Mouse (Mus musculus) lung, postnatal 0 days (tissue): Measurements from ENCODE around the gene Klhdc9. TPM values are rescaled to one million over a fixed set of nuclear protein-coding genes. Genes with fewer than 3 reads are reported as not detected.
"Not testable (repeated sequence)": the region's sequence is repeated elsewhere in the genome, so short reads cannot be mapped to it uniquely, and the experiment has no call there.

ENCODE experiments used
- ATAC-seq: fragments of 200-750 bp; cut with Nextera tagmentation; 2 replicates; pipeline ENCODE4 v1.8.0; 2017; ENCODE audit warnings: moderate library complexity
- DNase-seq: peaks from one replicate; pipeline ENCODE4 v3.0.0-alpha.2; 2016; ENCODE audit warnings: low spot score
- H3K27ac ChIP-seq: fragments of 300-500 bp; sonication (generic); 2 replicates; pipeline ENCODE4 v1.5.1; 2014; ENCODE audit warnings: antibody characterized with exemption, mild to moderate bottlenecking, low read length, mixed read lengths
- H3K27me3 ChIP-seq: fragments of 300-500 bp; sonication (generic); replicated peaks from 2 replicates; pipeline ENCODE4 v1.6.1; 2014; ENCODE audit warnings: low read length, mixed read lengths; ENCODE audit not compliant: insufficient read depth
- H3K36me3 ChIP-seq: fragments of 300-500 bp; sonication (generic); 2 replicates; pipeline ENCODE4 v1.6.1; 2014; ENCODE audit warnings: low read length, mixed read lengths; ENCODE audit not compliant: insufficient read depth
- H3K4me1 ChIP-seq: fragments of 300-500 bp; sonication (generic); 2 replicates; pipeline ENCODE4 v1.6.1; 2014; ENCODE audit warnings: antibody characterized with exemption, low read depth, low read length, mixed read lengths; ENCODE audit not compliant: insufficient read depth
- H3K4me2 ChIP-seq: fragments of 300-500 bp; sonication (generic); replicated peaks from 2 replicates; pipeline ENCODE4 v1.6.1; 2014; ENCODE audit warnings: low read depth, mild to moderate bottlenecking, low read length, moderate library complexity, mixed read lengths
- H3K4me3 ChIP-seq: fragments of 300-500 bp; sonication (generic); 2 replicates; pipeline ENCODE4 v1.5.1; 2014; ENCODE audit warnings: low read depth, low read length
- H3K9ac ChIP-seq: fragments of 300-500 bp; sonication (generic); replicated peaks from 2 replicates; pipeline ENCODE4 v1.6.1; 2014; ENCODE audit warnings: low read depth, mild to moderate bottlenecking
- H3K9me3 ChIP-seq: fragments of 300-500 bp; sonication (generic); 2 replicates; pipeline ENCODE4 v1.6.1; 2016; ENCODE audit warnings: low read length, mixed read lengths
- CTCF ChIP-seq: IDR thresholded peaks from 2 replicates; pipeline ENCODE4 v1.5.1; 2016; ENCODE audit warnings: antibody characterized with exemption, mild to moderate bottlenecking
- EP300 ChIP-seq: IDR thresholded peaks from 2 replicates; pipeline ENCODE4 v1.6.1; 2016; ENCODE audit warnings: antibody characterized with exemption, mild to moderate bottlenecking, control low read depth
- WGBS: fragments of 180-500 bp; shearing (Covaris S2); extraction: QIAGEN DNeasy Blood & Tissue Kit; methylation state at CpG from one replicate; pipeline ENCODE4 v1.1.7; 2014; 5-methylcytosine and 5-hydroxymethylcytosine counted together
- polyA plus RNA-seq: library from polyadenylated mRNA; unstranded; fragments of >200 nt; fragmentation: Nextera tagmentation; extraction: Ambion mirVana; gene quantifications from 2 replicates; pipeline ENCODE4 v1.2.1, GENCODE M21; 2015

The Klhdc9 gene
- polyA plus RNA-seq, 1 experiment from 2014 or later: 4.0 TPM

- H3K36me3 ChIP-seq: peaks cover 37% of the 10 kb centered on the region
- no peak overlapping the region for H3K9ac ChIP-seq
- H3K27ac ChIP-seq: no peak overlapping the region
- ATAC-seq (peak; percentile 20), DNase-seq (peak; percentile 72)
- H3K4me2 ChIP-seq: no peak overlapping the region
- 79% methylated on average over 16 of the region's 16 CpGs for WGBS
- TF ChIP-seq CTCF (no peak), EP300 (no peak)
- peaks cover 17% of the 10 kb centered on the region; the same call in 1 of the 2 replicates for H3K4me1 ChIP-seq
- H3K27me3 ChIP-seq: no peaks in the 10 kb centered on the region
- peaks cover 5% of the 10 kb centered on the region; the same call in 1 of the 2 replicates for H3K9me3 ChIP-seq
- no peak overlapping the region for H3K4me3 ChIP-seq
Measured at GRCm38 (mm10) chr1:171342262-171343207, 18.1 kb downstream of the Klhdc9 start.

- Histone ChIP-seq H3K9me3 (no peaks in the 10 kb centered on the region), H3K36me3 (no peaks in the 10 kb centered on the region), H3K27ac (peak overlapping the region; percentile 99), H3K27me3 (no peaks in the 10 kb centered on the region), H3K4me2 (peak overlapping the region; percentile 75), H3K9ac (peak overlapping the region; percentile 90), H3K4me3 (peak overlapping the region; percentile 67), H3K4me1 (peaks cover 7% of the 10 kb centered on the region; the same call in 1 of the 2 replicates)
- 2% methylated on average over 4 of the region's 4 CpGs for WGBS
- DNase-seq: no peak
- no peak for ATAC-seq
- no peak for TF ChIP-seq EP300
Measured at GRCm38 (mm10) chr1:171330216-171330560, 30.4 kb downstream of the Klhdc9 start.

DNA sequence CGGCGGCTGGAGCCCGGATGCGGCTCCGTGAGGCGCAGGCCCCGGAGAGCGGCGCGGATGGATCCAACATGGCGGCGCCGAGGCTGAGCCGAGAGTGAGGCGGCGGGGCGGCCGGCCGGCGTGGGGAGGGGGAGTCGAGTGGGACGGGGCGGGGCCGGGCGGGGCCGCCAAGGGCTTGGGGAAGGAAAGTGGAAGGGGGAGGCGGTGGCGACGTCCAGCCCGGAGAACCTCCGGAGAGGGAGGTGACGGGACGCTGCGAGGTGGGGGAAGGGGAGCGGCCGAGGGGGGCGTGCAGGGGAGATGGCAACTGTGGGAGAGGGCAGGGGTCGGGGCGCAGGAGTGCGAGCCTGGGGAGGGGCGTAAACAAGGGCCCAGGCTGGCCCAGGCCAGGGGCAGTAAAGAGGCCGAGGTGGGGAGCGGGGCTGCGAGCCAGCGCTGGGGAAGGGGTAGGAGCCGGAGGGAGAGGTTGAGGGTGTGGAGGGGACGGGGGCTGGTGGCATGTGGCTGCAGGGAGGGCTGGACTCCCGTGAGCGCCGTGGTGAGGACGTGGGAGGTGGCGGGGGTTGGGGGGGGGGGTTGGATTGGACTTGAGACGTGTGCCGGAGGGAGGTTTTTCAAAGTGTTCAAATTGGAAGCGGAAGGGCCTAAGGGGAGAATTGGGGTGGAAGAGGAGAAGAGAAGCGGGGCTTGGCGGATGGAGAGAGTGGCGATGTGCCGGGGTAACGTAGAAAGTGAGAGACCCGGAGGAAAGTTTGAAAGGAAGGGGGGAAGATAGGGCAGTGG is 31.0 kb downstream of the Klhdc9 start:
- no peaks in the 10 kb centered on the region for H3K27me3 ChIP-seq
- ATAC-seq (peak; percentile 88), DNase-seq (peak; percentile 92)
- WGBS: under 1% methylated on average over 40 of the region's 61 CpGs
- peak overlapping the region; percentile 99 for H3K27ac ChIP-seq
- peak overlapping the region; percentile 67 for H3K4me3 ChIP-seq
- TF ChIP-seq CTCF (no peak), EP300 (no peak)
- no peaks in the 10 kb centered on the region for H3K36me3 ChIP-seq
- H3K9me3 ChIP-seq: no peaks in the 10 kb centered on the region
- H3K4me1 ChIP-seq: peaks cover 7% of the 10 kb centered on the region; the same call in 1 of the 2 replicates
- peak overlapping the region; percentile 75 for H3K4me2 ChIP-seq
- peak overlapping the region; percentile 90 for H3K9ac ChIP-seq

DNA sequence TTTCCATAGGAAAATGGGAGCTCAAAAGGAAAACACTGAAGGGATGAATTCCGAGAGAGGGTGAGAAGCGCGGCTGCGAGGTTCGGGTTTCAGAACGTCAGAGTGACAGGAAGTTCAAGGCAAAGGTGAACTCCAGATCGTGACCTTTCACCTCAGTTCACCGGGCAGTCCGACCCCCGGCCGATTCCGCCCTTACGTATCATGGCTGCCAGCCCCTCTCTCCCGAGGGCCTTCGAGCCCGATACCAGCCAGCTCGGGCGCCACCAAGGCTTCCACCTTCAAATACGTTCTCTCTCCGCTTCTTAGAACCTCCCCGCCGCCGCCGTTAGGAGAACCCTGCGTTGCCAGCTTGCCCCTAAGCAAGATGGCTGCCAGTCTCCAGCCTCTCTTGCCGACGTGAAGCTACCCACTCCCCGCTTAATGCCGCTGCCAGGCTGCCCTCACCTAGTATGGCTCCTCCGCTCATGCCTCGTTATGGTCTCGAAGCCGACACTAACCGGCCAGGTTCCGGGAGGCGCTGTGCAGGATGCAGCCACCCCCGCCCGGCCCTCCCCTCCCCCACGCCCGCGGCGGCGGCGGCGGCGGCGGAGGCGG is 31.7 kb downstream of the Klhdc9 start, which contains the start of gene Dedd:
TSS of gene Dedd (plus strand) at position 307 of the 594 bp plus-strand sequence.
- H3K36me3 ChIP-seq: no peaks in the 10 kb centered on the region
- peak; percentile 99 for DNase-seq
- H3K4me2 ChIP-seq: peak within 1 kb of the TSS; percentile 75
- H3K9me3 ChIP-seq: no peaks in the 10 kb centered on the region
- H3K4me1 ChIP-seq: peaks cover 7% of the 10 kb centered on the region; the same call in 1 of the 2 replicates
- 0% methylated on average over 37 of the region's 48 CpGs for WGBS
- peak within 1 kb of the TSS; percentile 99 for H3K27ac ChIP-seq
- peak within 1 kb of the TSS; percentile 67 for H3K4me3 ChIP-seq
- peak within 1 kb of the TSS; percentile 90 for H3K9ac ChIP-seq
- peak; percentile 96 for ATAC-seq
- H3K27me3 ChIP-seq: no peaks in the 10 kb centered on the region
- peak; percentile 41 for TF ChIP-seq CTCF
- TF ChIP-seq EP300: no peak

DNA sequence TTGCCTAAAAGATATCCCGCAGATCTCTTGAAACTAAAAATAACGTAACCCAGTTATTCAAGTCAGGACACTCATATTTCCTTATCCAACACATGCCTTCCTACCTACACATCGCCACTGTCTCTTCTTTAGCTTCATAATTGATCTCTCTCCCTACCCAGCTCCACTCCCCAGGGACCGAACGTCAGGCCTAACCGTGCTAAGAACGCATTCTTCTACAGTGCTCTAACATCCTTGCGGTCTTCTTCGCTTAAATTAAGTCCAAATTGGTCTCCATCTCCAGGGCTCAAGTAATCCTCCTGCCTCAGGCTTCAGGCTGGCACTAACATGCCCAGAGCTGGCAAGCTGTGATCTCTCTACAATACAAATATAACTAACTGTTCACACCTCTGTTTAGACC is 32.4 kb downstream of the Klhdc9 start:
- TF ChIP-seq EP300 (no peak; the same call in 1 of the 2 replicates), CTCF (no peak)
- Histone ChIP-seq H3K9ac (peak overlapping the region; percentile 90), H3K36me3 (no peaks in the 10 kb centered on the region), H3K27ac (peak overlapping the region; percentile 99), H3K4me3 (peak overlapping the region; percentile 67), H3K27me3 (no peaks in the 10 kb centered on the region), H3K9me3 (no peaks in the 10 kb centered on the region), H3K4me2 (peak overlapping the region; percentile 75), H3K4me1 (peaks cover 7% of the 10 kb centered on the region; the same call in 1 of the 2 replicates)
- DNase-seq: no peak
- no peak for ATAC-seq
- WGBS: 15% methylated on average over 9 of the region's 9 CpGs

DNA sequence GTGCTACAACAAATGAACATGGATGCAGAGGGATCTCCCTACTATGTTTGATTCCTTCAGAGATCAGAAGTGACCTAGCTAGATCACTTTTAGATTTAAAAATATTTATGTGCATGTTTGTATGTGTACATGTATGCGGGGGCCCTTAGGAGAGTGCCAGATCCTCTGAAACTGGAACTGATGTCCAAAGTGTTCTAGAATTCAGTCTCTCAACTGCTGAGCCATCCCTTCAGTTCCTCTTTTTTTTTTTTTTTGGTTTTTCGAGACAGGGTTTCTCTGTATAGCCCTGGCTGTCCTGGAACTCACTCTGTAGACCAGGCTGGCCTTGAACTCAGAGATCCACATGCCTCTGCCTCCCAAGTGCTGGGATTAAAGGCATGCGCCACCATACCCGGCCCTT is 34.0 kb downstream of the Klhdc9 start:
- not testable (repeated sequence) for H3K9me3 ChIP-seq, H3K36me3 ChIP-seq, DNase-seq, H3K4me3 ChIP-seq, H3K27ac ChIP-seq, H3K9ac ChIP-seq, H3K4me1 ChIP-seq, H3K27me3 ChIP-seq, ATAC-seq, H3K4me2 ChIP-seq
- 80% methylated on average over 4 of the region's 4 CpGs for WGBS
